Mouse (Mus musculus) yolk sac, embryonic 10.5 days (tissue): ENCODE data around the gene Rfx4.

Experiments used
- DNase-seq: peaks from one replicate; pipeline ENCODE4 v3.0.0-alpha.2; 2017; ENCODE audit warnings: low spot score

Rfx4 gene

GRCm38 (mm10) chr10:84755786-84756203 lies at the start of gene Rfx4:
Rfx4 (plus strand) TSS chr10:84756062.
- no peak for DNase-seq

- no peak for DNase-seq
Measured at GRCm38 (mm10) chr10:84706543-84706942, 49.3 kb upstream of the Rfx4 start.

DNA sequence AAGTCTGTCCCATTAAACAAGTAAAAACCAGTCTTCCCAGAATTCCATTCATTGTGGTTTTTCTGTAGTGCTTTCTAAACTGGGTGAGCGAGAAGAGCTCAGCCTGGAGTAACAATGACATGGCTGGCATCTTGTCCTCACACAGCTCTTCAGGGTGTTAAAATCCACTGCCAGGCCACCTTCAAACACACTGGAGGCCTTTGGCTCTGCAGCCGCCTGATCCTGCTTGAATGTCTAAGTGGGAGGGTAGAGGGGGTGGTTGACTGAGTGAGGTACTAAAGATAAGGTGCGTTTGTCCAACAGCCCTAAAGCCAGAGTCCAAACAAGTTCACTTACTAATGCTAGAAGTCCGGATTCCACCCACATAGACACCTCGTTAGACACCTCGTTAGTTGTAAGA lies 48.6 kb upstream of the Rfx4 start:
- DNase-seq, result peak; percentile 56

GRCm38 (mm10) chr10:84707752-84708530 lies 47.9 kb upstream of the Rfx4 start:
- DNase-seq, result no peak

- DNase-seq, result no peak
Measured at GRCm38 (mm10) chr10:84710192-84710591, 45.7 kb upstream of the Rfx4 start.

GRCm38 (mm10) chr10:84710827-84711226 lies 45.0 kb upstream of the Rfx4 start:
- no peak for DNase-seq

DNA sequence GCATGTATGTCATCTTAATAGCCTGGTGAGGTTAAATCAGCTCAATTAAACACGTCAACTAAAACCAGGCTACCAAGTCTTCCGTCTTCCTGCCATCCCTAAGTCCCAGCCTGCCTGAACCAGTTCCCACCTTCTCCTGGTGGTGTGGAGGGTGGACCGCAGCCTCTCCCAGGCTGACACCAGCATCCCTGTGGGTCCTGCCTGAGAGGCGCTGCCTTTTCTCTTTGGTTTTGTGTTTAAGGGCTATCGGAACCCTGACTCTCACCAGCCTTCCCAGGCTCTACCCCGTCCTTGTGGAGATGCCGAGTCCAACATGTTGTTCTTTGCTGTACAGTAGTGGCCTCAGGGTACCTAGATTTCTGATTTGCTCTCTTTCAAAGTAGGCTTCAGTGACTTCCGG lies 44.4 kb upstream of the Rfx4 start:
- DNase-seq, result no peak

GRCm38 (mm10) chr10:84711940-84712339 lies 43.9 kb upstream of the Rfx4 start:
- DNase-seq, result no peak

- DNase-seq, result no peak
Measured at GRCm38 (mm10) chr10:84712532-84712931, 43.3 kb upstream of the Rfx4 start.

GRCm38 (mm10) chr10:84713043-84713442 lies 42.8 kb upstream of the Rfx4 start:
- no peak for DNase-seq

DNA sequence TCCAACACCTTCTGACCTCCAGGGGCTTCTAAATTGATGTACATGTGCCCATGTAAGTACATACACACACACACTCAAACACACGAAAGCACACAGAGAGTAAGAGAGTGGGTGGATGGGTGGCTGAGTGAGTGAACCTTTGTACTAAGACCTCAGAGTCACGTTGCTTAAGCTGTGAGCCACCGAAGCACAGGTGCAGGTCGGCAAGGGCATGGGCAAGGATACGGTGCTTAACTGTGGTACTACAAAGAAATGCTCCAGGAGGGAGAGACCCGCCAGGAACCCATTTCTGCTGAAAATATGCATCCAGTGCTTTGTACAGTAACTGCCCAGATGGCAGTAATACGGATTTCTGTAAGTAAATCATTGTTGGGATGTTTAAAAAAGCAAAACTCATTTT lies 40.2 kb upstream of the Rfx4 start:
- no peak for DNase-seq

DNA sequence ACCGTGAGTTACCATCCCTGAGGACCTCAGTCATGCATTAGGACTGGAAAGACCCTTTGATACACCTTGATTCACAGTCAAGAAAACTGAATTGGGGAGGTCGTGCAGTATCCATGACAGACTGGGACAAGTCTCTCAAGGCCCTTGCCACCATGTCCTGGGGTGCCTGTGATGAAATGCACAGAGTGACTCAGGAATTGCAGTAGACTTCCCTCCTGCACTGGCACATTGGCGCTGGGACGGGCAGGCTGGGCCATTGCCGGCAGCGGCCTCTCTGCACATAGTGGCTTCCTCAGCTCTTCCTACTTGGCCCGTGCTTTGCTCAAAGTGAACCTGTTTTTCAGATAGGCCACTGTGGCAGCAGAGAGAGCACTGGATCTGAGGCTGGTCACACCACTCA lies 39.3 kb upstream of the Rfx4 start:
- DNase-seq, result no peak

- no peak for DNase-seq
Measured at GRCm38 (mm10) chr10:84722711-84723110, 33.2 kb upstream of the Rfx4 start.

DNA sequence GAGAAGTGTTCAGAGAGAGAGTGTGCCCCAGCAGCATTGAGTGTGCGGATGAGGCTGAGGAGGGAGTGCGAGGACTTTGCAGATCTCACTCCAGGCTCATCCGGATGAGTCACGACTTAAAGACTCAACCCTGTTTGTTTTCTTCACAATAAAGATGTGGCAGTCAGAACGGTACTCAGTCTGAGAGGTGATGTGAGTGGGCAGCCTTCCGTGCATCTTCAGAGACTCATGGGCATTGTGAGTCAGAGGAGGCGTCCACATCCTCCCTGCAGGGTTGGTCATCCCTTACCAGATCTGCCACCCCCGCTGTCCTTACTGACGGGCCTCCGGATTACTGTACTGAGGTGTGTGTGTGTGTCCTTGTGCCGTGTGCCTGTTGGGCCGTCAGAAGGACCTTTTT lies 28.9 kb upstream of the Rfx4 start:
- DNase-seq, result no peak

DNA sequence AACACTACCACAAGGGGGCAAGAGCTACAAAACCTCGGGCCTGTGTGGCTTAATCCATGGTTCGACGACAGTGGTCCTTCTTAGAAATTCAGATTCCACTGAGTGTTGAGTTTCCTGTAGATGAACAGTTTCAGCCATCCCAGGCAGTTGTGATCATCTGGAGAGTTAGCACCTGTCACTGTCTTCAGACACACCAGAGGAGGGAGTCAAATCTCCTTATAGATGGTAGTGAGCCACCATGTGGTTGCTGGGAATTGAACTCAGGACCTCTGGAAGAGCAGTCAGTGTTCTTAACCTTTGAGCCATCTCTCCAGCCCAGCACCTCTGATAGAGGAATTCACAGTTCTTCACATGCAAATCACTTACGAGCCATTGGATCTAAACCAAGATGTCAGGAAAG lies 28.1 kb upstream of the Rfx4 start:
- DNase-seq, result no peak

DNA sequence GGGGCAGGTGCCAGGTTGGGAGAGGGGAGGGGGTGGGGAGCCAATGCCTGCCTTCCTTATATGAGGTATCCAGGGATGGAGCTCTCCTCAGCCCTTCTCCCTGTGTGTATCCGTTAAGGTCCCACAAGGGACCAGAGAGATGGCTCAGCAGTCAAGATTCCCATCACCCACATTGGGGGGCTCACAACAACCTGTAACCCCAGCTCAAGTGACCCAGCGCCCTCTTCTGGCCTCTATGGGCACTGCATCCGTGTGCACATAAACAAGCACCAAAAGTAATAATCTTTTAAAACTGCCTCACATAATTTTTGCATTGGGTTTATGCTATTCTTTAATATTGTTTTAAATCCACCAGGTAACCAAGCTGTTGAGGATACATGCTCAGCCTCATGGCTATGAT lies 25.8 kb upstream of the Rfx4 start:
- no peak for DNase-seq

DNA sequence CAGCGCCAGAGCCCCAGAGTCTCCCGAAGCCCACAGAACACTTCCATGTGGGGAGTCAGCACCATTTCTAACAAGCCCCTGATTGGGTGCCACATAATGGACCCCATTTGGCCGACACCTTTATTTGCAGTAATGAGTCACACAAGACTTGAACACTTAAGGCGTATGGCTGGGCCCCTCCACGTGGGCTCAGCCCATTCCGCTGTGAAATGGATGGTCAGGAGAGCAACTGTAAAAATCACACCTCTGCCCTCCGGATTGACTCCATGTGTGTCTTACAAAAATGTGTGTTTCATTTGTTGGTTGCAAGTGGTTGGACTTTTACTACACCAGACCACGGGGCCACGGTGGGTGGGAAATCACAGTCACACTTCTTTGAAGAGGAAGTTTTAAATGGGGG lies 24.9 kb upstream of the Rfx4 start:
- DNase-seq, result no peak

GRCm38 (mm10) chr10:84733511-84733910 lies 22.4 kb upstream of the Rfx4 start:
- DNase-seq, result no peak

DNA sequence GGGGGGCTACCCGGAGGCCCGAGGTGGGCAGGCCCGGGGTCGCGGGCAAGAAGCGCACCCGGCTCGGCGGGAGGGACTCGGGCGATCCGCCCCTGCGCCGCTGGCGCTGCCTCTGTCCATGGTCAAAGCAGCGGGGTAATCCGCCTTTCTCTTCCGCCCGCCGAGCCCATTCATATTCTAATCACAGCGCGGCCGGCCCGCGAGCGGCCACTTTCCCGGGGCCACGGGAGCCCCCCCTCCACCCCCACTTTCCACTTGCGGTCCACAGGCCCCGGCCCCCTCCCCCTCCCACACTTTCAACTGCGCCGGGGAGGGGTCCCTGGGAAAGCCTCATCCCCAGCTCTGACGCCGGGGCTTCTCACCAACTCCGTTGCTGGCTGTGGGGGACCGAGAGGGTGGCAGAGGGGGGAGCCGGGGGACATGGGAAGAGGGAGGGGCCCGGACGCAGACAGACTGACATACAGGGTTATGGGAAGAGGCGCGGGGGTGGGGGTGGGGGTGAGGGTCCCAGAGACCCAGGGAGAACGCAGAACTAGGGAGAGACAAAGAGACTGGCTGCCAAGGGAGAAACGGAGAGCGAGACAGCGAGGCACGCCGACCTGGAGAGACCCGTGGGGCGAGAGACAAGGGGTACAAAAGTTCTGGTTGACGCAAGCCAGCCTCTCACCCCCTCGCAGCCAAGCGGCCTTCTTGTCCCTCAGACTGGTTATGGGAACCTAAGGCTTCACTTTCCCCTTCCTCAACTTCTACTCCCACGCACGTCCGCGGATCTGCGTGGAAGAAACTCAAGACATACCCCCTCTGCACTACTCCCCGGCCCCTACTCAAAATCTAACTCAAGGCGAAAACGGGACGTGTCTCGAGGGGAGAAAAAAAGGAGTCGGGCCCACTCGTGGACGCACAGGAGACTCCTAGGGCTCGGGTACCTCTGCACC lies 744 bp upstream of the Rfx4 start:
- DNase-seq, result no peak

DNA sequence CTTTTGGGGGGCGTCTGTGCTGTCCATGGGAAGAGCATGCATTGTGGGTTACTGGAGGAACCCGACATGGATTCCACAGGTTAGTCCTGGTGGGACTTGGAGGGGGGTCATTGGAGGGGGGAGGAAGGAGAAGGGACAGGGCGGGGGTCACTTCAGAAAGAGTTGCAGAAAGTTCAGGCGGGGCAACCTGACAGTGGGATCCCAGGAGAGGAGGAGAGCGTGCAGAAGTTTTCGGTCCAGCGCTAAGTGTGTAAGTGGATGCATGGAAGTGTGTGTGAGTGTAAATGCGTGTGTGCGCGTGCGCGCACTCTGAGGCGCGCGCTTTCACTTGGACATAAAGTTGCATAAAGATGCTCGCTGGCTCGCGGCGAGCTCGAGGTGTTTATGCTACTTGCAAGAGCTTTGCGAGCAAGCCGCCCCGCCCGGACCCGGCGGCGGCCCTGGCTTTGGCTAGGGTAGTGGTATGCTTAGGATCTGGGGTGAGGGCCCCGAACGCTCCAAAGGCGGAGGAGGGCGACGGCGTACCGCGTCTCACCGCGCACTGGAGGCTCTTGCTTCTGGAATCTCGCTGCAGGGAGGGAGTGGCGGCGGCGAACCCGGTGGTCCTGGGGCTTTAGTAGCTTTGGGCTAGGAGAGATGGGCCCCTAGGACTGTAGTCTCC lies 703 bp downstream of the Rfx4 start:
- DNase-seq, result peak; percentile 44

DNA sequence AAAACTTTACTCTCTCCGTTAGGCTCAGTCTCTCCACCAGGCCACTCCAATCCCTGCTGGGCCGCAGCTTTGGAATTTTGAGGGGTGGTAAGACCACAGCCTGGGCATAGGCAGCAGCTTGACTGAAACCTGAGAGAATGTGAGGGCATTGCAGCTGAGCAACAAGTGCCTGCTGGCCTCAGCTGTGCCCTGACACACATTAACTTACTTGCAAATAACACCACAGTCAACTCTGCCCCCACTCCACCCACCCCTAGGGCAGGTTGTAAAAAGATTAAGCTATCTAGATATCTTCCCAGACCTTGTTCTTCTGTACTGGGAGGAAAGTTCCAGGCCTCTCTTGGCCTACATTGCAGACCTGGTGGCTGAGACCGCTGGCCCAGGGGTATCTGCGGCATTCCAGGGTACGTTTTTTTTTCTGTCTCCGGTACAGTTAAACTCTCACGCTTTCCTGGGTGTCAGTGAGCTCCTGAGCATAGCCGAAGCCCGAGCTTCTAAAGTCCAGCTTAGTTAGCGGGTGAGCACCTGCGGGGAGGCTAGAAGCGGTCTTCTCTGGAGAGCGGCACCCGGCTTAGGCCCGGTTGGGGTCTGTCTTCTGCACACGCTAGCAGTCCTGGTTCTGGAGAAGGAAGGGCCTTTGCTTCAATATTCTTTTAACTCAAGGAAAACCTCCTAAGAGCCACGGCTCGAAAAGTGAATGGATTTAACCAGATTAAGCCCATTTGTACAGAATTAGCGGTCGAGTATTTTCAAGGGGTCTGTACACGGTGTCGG lies 1.8 kb downstream of the Rfx4 start:
- peak; percentile 79 for DNase-seq

DNA sequence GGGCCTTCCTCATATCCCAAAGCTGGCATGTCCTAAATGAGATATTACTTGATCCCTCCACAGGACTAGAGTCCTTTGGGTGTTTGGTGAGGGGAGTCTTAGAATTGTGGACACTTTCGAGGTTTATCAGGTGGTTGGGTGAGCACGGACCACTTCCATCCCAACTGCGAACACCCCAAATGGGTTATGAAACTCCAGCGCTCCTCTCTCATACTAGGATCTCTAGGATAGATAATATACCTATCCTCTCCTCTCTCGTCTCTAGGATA lies 2.3 kb downstream of the Rfx4 start:
- DNase-seq, result no peak
